Mouse (Mus musculus) spleen, postnatal 4 days (tissue): ENCODE measurements around the gene Cct5.

Experiments used
- DNase-seq, 2 experiments: peaks; one replicate each; pipeline ENCODE4 v3.0.0; 2022; ENCODE audit warnings: low spot score in 2 of 2

Gene Cct5

DNA sequence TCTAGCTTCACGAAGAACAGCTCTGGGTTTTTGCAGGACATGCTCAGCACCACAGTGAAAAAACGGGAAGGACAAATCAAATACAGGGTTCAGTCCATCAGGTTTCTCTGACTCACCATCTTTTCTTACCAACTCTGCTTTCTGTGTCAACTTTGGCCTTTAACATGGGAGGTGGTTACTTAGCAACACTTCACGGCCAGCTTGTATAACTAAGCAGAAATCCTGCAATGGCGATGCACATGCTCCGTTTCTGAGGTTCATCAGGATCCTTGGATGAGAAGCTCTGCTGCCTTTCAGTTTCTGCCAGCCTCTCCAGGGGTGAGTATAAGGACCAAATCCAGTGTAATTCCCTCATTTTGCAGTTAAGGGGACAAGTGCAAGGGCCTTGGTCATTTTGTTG, 36.4 kb downstream of the Cct5 start, which contains the start of gene Cmbl:
Gene Cmbl, plus strand, starts transcription at position 206 of the 400 bp plus-strand sequence.
- no peak for DNase-seq

DNA sequence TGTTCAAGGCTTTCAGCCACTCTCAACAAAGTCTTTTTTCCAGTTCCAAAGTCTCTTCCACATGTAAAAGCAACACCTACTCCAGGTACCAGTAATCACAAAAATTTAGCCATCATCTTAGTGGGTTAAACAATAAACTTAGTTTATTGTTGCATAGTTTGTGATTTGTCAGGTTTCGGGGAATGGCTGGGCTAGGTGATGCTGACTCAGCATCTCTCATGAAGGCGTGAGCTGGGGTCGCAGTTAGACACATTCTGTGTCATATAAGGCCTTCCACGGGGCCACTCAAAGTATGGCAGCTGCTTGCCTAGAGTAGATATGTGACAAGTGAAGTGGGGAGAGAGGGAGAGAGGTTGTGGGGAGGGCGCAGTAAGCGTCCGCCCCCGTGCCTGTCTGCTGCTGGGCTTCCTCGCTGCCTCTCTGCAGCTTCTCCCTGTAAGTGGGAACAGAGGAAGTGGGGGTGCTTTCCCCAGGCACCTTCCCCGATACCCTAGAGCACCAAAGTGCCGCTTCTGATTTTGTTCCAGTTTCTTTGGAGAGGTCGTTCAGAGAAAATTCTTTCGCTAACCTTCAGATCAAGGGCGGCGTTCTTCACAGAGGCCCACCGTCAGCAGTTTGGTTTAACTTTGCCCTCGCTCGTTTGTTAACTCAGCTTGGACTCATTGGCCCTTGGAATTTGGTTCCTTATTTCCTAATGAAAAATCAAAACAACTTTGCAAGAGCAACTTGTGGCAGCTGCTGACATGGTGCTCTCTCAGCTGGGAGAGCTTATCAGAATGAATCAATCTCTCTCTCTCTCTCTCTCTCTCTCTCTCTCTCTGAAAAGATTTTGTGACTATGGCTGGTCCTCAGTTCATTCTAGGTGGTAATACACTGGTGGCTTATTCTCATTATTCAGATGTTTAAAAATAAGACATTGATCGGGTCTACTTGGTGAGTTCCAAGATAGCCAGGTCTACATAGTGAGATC, 37.7 kb downstream of the Cct5 start:
- DNase-seq, result no peak

- DNase-seq, result no peak
These were observed 38.8 kb downstream of the Cct5 start for GRCm38 (mm10) chr15:31562847-31563246.

DNA sequence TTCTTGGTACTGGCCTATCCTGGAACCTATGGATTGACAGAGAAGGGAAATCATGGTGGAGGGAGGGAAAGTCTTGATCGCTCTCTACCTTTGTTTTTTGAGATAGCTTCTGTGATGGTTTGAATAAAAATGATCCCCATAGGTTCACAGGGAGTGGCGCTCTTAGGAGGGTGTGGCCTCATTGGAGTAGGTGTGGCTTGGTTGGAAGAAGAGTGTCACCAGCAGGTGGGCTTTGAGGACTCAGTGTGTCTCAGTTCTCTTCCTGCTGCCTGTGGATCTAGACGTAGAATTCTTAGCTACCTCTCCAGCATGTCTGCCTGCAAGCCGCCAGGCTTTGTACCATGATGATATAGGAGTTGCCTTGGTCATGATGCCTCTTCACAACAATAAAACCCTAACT, 39.6 kb downstream of the Cct5 start:
- no peak for DNase-seq

DNA sequence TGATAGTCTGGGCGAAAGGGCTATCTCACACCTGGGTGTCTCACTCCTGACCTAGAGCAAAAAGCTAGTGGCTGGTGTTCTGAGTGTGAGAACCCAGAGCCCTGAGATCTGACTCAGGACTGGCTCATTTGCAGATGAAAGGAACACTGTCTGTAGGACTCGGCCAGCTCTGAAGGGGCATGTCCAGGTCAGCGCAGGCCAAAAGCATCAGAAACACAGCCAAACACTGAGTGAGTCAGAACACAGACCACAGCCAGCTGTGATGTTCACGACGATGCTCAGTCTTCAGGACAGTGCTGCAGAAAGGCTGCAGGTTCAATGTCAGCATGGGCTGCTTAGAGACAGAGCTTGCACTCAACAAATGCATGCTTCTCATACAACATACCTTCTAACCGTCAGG, 40.2 kb downstream of the Cct5 start:
- DNase-seq, result no peak

GRCm38 (mm10) chr15:31554855-31555254, 46.7 kb downstream of the Cct5 start:
- DNase-seq, result no peak

DNA sequence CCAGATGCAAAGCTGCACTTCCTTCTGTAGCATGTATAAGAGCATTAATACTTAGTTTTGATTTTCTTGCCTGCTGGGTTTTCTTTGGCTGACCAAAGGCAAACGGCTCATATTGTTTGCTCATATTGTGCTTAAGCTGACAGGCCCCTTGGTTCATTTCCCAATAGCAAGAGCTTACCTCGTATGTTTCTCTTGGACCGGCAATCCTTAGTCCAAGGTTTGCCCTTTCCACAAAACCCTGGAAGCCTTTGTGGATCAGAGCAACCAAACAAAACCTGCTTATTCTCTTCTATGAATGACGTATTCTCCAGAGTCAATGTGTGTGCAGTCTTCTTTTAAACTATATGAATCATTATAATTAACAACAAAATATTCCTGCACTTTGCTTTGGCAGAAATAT, 51.2 kb downstream of the Cct5 start:
- DNase-seq, result no peak

GRCm38 (mm10) chr15:31547421-31547820, 54.2 kb downstream of the Cct5 start:
- no peak for DNase-seq

GRCm38 (mm10) chr15:31546291-31546690, 55.3 kb downstream of the Cct5 start:
- DNase-seq, result no peak

GRCm38 (mm10) chr15:31545058-31545457, 56.5 kb downstream of the Cct5 start:
- no peak for DNase-seq

GRCm38 (mm10) chr15:31543246-31543645, 58.4 kb downstream of the Cct5 start:
- DNase-seq, result no peak

DNA sequence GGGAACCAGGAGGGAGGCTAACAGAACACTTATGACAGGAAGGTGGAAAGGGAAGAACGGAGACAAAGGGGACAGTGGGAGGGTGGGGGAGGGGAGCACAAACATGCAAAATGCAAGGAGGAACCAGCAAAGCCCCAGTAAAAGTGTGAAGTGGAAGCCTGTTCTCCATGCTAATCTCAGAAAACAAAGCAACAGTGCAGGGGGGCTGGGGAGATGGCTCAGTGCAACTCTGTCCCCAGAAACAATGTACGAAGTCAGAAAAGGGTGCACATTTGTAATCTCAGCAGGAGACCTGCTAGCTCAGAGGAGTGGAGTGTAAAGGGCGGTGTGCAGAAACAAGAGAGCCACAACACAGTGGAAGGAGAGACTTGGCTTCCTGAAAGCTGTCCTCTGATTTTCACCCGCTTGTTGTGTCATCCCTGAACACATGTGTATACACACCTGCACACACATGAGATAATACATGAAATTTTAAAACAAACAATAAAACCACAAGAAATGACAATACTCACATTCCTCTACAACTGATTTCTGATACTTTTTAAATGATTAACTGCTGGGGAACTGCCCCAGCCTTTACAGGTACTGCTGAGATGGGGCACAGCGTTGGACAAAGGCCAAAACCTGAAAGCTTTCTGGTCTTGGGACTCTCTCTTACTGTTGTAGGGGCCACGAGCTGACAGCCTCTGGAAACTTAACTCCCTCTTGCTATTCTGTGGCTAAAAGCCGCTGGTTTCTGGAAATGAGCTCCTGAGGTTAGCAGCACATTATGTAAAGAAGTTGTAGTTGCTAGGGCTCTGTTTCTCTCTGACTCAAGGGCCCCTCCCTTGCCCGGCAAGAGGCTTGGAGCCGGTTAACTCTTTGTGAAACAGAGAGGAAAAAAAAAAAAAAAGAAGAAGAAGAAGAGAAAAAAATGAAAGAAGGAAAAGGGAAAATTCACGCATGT, 59.3 kb downstream of the Cct5 start:
- DNase-seq, result no peak
